Mouse (Mus musculus) central nervous system, embryonic 18 days (tissue): ENCODE results near the gene Olfr1199. TPM values are rescaled to one million over a fixed set of nuclear protein-coding genes. Genes with fewer than 3 reads are reported as not detected.

Source experiments
- polyA plus RNA-seq: library from polyadenylated mRNA; depleted of rRNA; stranded (reverse); fragments of >200 nt; gene quantifications from 2 replicates; pipeline ENCODE4 v1.2.3, GENCODE M21; 2012; rRNA removed

The Olfr1199 gene
- polyA plus RNA-seq, result not detected in 2 replicates

GRCm38 (mm10) chr2:88760369-88760768 is at the start of gene Olfr1199:
Gene Olfr1199, minus strand, starts transcription at chr2:88760469.

GRCm38 (mm10) chr2:88792736-88793135 is 32.5 kb upstream of the Olfr1199 start, which contains the start of gene Olfr1201:
Gene Olfr1201, plus strand, starts transcription at chr2:88793036.

GRCm38 (mm10) chr2:88770388-88770787 is 10.1 kb upstream of the Olfr1199 start, which contains the start of gene Olfr1200:
Gene Olfr1200, minus strand, starts transcription at chr2:88770488.

DNA sequence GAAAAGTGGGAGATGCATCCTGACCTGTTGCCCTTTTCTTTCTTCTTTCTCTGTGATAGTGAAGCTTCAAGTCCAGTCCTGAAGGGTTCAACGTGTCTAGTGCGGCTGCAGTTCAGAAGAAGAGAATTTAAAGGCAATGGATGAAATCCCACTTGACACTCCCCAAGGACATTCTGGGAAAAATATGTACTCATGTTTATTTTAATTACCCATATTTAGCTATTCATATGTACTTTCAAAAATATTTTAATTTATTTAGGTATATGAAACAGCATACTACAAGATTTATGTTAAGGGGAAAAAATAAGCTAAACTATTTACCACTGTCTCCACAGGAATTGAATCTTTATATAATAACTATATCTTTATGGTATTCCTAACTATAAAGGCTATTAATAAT is 9.0 kb downstream of the Olfr1199 start, which contains the start of gene Olfr1198:
Gene Olfr1198 (minus strand): TSS at position 101 of the 400 bp plus-strand sequence.

GRCm38 (mm10) chr2:88732266-88732665 is 28.0 kb downstream of the Olfr1199 start, which contains the start of gene Olfr1197:
Gene Olfr1197, minus strand, starts transcription at chr2:88732366.

GRCm38 (mm10) chr2:88704497-88704896 is 55.8 kb downstream of the Olfr1199 start, which contains the start of gene Olfr1196:
Gene Olfr1196, minus strand, starts transcription at chr2:88704597.

Other genes starting within 250 kb of the Olfr1199 start
- gene Olfr1186, start 241.9 kb downstream of the Olfr1199 start, polyA plus RNA-seq, result not detected in 2 replicates
- gene Olfr1188, start 203.5 kb downstream of the Olfr1199 start, polyA plus RNA-seq, result not detected in 2 replicates
- gene Olfr1189, start 174.0 kb downstream of the Olfr1199 start, polyA plus RNA-seq, result not detected in 2 replicates
- gene Olfr1191-ps1, start 119.9 kb downstream of the Olfr1199 start, polyA plus RNA-seq, result not detected in 2 replicates
- not detected in 2 replicates for gene Olfr1192-ps1, start 112.0 kb downstream of the Olfr1199 start, polyA plus RNA-seq
- gene Olfr1193, start 84.8 kb downstream of the Olfr1199 start, polyA plus RNA-seq, result not detected in 2 replicates
- not detected in 2 replicates for gene Olfr1195, start 71.3 kb downstream of the Olfr1199 start, polyA plus RNA-seq
- not detected in 2 replicates for gene Olfr1196, start 55.9 kb downstream of the Olfr1199 start, polyA plus RNA-seq
- not detected in 2 replicates for gene Olfr1197, start 28.1 kb downstream of the Olfr1199 start, polyA plus RNA-seq
- not detected in 2 replicates for gene Olfr1198, start 9.1 kb downstream of the Olfr1199 start, polyA plus RNA-seq
- gene Olfr1200, start 10.0 kb upstream of the Olfr1199 start, polyA plus RNA-seq, result not detected in 2 replicates
- gene Olfr1201, start 32.6 kb upstream of the Olfr1199 start, polyA plus RNA-seq, result not detected in 2 replicates
- not detected in 2 replicates for gene Olfr1202, start 54.0 kb upstream of the Olfr1199 start, polyA plus RNA-seq
- not detected in 2 replicates for gene Olfr1205, start 69.3 kb upstream of the Olfr1199 start, polyA plus RNA-seq
- gene Olfr1204, start 88.8 kb upstream of the Olfr1199 start, polyA plus RNA-seq, result not detected in 2 replicates
- not detected in 2 replicates for gene Olfr1206, start 102.8 kb upstream of the Olfr1199 start, polyA plus RNA-seq
- not detected in 2 replicates for gene Olfr1208, start 141.8 kb upstream of the Olfr1199 start, polyA plus RNA-seq
- gene Olfr1209, start 154.7 kb upstream of the Olfr1199 start, polyA plus RNA-seq, result not detected in 2 replicates
- gene Olfr1211, start 177.6 kb upstream of the Olfr1199 start, polyA plus RNA-seq, result not detected in 2 replicates
- not detected in 2 replicates for gene Olfr1212, start 193.5 kb upstream of the Olfr1199 start, polyA plus RNA-seq
- gene Gm13762, start 219.8 kb upstream of the Olfr1199 start, polyA plus RNA-seq, result not detected in 2 replicates
- gene Olfr1214, start 232.2 kb upstream of the Olfr1199 start, polyA plus RNA-seq, result not detected in 2 replicates
- gene Olfr1215, start 246.5 kb upstream of the Olfr1199 start, polyA plus RNA-seq, result not detected in 2 replicates